Mouse (Mus musculus) lung, postnatal 0 days (tissue): ENCODE measurements around the gene Fry. TPM values are rescaled to one million over a fixed set of nuclear protein-coding genes. Genes with fewer than 3 reads are reported as not detected.

Experiments
- ATAC-seq: fragments of 200-750 bp; cut with Nextera tagmentation; 2 replicates; pipeline ENCODE4 v1.8.0; 2017; ENCODE audit warnings: moderate library complexity
- DNase-seq: peaks from one replicate; pipeline ENCODE4 v3.0.0-alpha.2; 2016; ENCODE audit warnings: low spot score
- H3K27ac ChIP-seq: fragments of 300-500 bp; sonication (generic); 2 replicates; pipeline ENCODE4 v1.5.1; 2014; ENCODE audit warnings: antibody characterized with exemption, mild to moderate bottlenecking, low read length, mixed read lengths
- H3K27me3 ChIP-seq: fragments of 300-500 bp; sonication (generic); replicated peaks from 2 replicates; pipeline ENCODE4 v1.6.1; 2014; ENCODE audit warnings: low read length, mixed read lengths; ENCODE audit not compliant: insufficient read depth
- H3K36me3 ChIP-seq: fragments of 300-500 bp; sonication (generic); 2 replicates; pipeline ENCODE4 v1.6.1; 2014; ENCODE audit warnings: low read length, mixed read lengths; ENCODE audit not compliant: insufficient read depth
- H3K4me1 ChIP-seq: fragments of 300-500 bp; sonication (generic); 2 replicates; pipeline ENCODE4 v1.6.1; 2014; ENCODE audit warnings: antibody characterized with exemption, low read depth, low read length, mixed read lengths; ENCODE audit not compliant: insufficient read depth
- H3K4me2 ChIP-seq: fragments of 300-500 bp; sonication (generic); replicated peaks from 2 replicates; pipeline ENCODE4 v1.6.1; 2014; ENCODE audit warnings: low read depth, mild to moderate bottlenecking, low read length, moderate library complexity, mixed read lengths
- H3K4me3 ChIP-seq: fragments of 300-500 bp; sonication (generic); 2 replicates; pipeline ENCODE4 v1.5.1; 2014; ENCODE audit warnings: low read depth, low read length
- H3K9ac ChIP-seq: fragments of 300-500 bp; sonication (generic); replicated peaks from 2 replicates; pipeline ENCODE4 v1.6.1; 2014; ENCODE audit warnings: low read depth, mild to moderate bottlenecking
- H3K9me3 ChIP-seq: fragments of 300-500 bp; sonication (generic); 2 replicates; pipeline ENCODE4 v1.6.1; 2016; ENCODE audit warnings: low read length, mixed read lengths
- CTCF ChIP-seq: IDR thresholded peaks from 2 replicates; pipeline ENCODE4 v1.5.1; 2016; ENCODE audit warnings: antibody characterized with exemption, mild to moderate bottlenecking
- EP300 ChIP-seq: IDR thresholded peaks from 2 replicates; pipeline ENCODE4 v1.6.1; 2016; ENCODE audit warnings: antibody characterized with exemption, mild to moderate bottlenecking, control low read depth
- WGBS: fragments of 180-500 bp; shearing (Covaris S2); extraction: QIAGEN DNeasy Blood & Tissue Kit; methylation state at CpG from one replicate; pipeline ENCODE4 v1.1.7; 2014; 5-methylcytosine and 5-hydroxymethylcytosine counted together
- polyA plus RNA-seq: library from polyadenylated mRNA; unstranded; fragments of >200 nt; fragmentation: Nextera tagmentation; extraction: Ambion mirVana; gene quantifications from 2 replicates; pipeline ENCODE4 v1.2.1, GENCODE M21; 2015

Gene Fry
- polyA plus RNA-seq, 1 experiment from 2014 or later, result 20.8 TPM

- no peak for DNase-seq
- TF ChIP-seq CTCF (peak; percentile 51), EP300 (no peak)
- WGBS, result 78% methylated on average over 6 of the region's 6 CpGs
- ATAC-seq, result no peak
- Histone ChIP-seq H3K36me3 (no peaks in the 10 kb centered on the region), H3K9ac (no peak overlapping the region), H3K4me1 (no peaks in the 10 kb centered on the region), H3K27ac (no peak overlapping the region), H3K4me2 (no peak overlapping the region), H3K9me3 (no peaks in the 10 kb centered on the region), H3K27me3 (no peaks in the 10 kb centered on the region), H3K4me3 (no peak overlapping the region)
These were observed 42.7 kb downstream of the Fry start for GRCm38 (mm10) chr5:150161193-150161592.

- H3K4me1 ChIP-seq, result no peaks in the 10 kb centered on the region
- no peaks in the 10 kb centered on the region for H3K9me3 ChIP-seq
- no peaks in the 10 kb centered on the region for H3K36me3 ChIP-seq
- H3K4me3 ChIP-seq, result no peak overlapping the region
- H3K4me2 ChIP-seq, result no peak overlapping the region
- no peak overlapping the region for H3K27ac ChIP-seq
- WGBS, result 64% methylated on average over 5 of the region's 5 CpGs
- DNase-seq (no peak), ATAC-seq (no peak)
- H3K9ac ChIP-seq, result no peak overlapping the region
- no peaks in the 10 kb centered on the region for H3K27me3 ChIP-seq
- TF ChIP-seq CTCF (no peak), EP300 (no peak)
These were observed 43.5 kb downstream of the Fry start for GRCm38 (mm10) chr5:150161898-150162297.

- DNase-seq, result no peak
These were observed 46.2 kb downstream of the Fry start for GRCm38 (mm10) chr5:150164671-150165070.

DNA sequence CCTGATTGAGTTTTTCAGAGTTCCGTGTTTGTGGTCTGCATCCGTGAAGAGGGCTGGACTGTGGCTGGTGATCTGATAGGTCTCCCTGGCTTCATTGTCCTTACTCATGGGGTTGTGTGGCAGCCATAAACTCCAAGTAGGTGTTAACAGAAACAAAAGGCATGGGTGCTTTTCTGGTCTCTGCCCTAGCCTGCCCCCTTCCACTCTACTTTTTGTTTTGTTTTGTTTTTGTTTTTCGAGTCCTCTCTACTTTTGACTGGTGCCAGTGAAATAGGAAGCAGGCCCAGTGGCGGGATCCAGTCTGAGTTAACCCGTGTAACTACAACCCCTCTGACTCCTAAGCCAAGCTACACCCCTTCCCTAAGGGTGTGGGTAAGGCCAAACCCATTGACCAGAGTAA is 48.4 kb downstream of the Fry start:
- Histone ChIP-seq H3K36me3 (no peaks in the 10 kb centered on the region), H3K4me1 (no peaks in the 10 kb centered on the region), H3K4me2 (no peak overlapping the region), H3K27me3 (no peaks in the 10 kb centered on the region), H3K27ac (no peak overlapping the region), H3K9me3 (no peaks in the 10 kb centered on the region), H3K4me3 (no peak overlapping the region), H3K9ac (no peak overlapping the region)
- WGBS, result 67% methylated on average over 5 of the region's 5 CpGs
- DNase-seq (no peak), ATAC-seq (no peak)
- TF ChIP-seq CTCF (no peak), EP300 (no peak)

More at GRCm38 (mm10) chr5:150164671-150165070, 46.2 kb downstream of the Fry start:
- ATAC-seq, result no peak
- Histone ChIP-seq H3K4me3 (no peak overlapping the region), H3K9me3 (no peaks in the 10 kb centered on the region), H3K36me3 (no peaks in the 10 kb centered on the region), H3K9ac (no peak overlapping the region), H3K27ac (no peak overlapping the region), H3K4me2 (no peak overlapping the region), H3K4me1 (no peaks in the 10 kb centered on the region), H3K27me3 (no peaks in the 10 kb centered on the region)
- TF ChIP-seq EP300 (no peak), CTCF (no peak)
- WGBS, result 88% methylated on average over 3 of the region's 3 CpGs

DNA sequence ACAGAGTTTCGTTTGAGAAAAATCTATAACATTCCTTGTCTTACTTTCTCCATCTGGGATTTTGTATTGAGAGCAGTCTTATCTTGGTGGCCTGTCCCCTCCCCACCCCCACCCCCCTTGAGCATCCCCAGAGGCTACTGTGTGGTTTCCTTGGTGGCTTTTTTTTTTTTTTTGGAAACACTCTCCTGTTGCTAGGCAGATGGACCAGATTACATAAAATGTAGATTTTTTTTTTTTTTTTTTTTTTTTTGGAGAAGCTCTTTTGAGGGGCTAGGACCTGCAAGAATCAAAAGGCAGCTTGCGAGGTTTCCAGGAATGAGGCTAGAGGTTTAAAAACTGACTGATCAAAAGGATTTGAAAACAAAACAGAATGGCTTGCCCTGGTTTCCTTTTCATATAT is 48.8 kb downstream of the Fry start:
- DNase-seq, result no peak
- no peaks in the 10 kb centered on the region for H3K4me1 ChIP-seq
- H3K9ac ChIP-seq, result no peak overlapping the region
- no peak overlapping the region for H3K4me2 ChIP-seq
- H3K9me3 ChIP-seq, result no peaks in the 10 kb centered on the region
- no peak for TF ChIP-seq EP300
- no peak for TF ChIP-seq CTCF
- no peak overlapping the region for H3K4me3 ChIP-seq
- ATAC-seq, result no peak
- 49% methylated on average over 2 of the region's 2 CpGs for WGBS
- H3K36me3 ChIP-seq, result no peaks in the 10 kb centered on the region
- H3K27me3 ChIP-seq, result no peaks in the 10 kb centered on the region
- no peak overlapping the region for H3K27ac ChIP-seq

GRCm38 (mm10) chr5:150168712-150169111 is 50.3 kb downstream of the Fry start:
- no peak overlapping the region for H3K27ac ChIP-seq
- H3K36me3 ChIP-seq, result no peaks in the 10 kb centered on the region
- peak; percentile 78 for DNase-seq
- H3K27me3 ChIP-seq, result no peaks in the 10 kb centered on the region
- H3K9ac ChIP-seq, result no peak overlapping the region
- no peaks in the 10 kb centered on the region for H3K4me1 ChIP-seq
- peak; percentile 81 for TF ChIP-seq CTCF
- no peak for TF ChIP-seq EP300
- 2% methylated on average over 9 of the region's 9 CpGs for WGBS
- peak; percentile 64 for ATAC-seq
- H3K9me3 ChIP-seq, result no peaks in the 10 kb centered on the region
- H3K4me3 ChIP-seq, result no peak overlapping the region
- no peak overlapping the region for H3K4me2 ChIP-seq

DNA sequence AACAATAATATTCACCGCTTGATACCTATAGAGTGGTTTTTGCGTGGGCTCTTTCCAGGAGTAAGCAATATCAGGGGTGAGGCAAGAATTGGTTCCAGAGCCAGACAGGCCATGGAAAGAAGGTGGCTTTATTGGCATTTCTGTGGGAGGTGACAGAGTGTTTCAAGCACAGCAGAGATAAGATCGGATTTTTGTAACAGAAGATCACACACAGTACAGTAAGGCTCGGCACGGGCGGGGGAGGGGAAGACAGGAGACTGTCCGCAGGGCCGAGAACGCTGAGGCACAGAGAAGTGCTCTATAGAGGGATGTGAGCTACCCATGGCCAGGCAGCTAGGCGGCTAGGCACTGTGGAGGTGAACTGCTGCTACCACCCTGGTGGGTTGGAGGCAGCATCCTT is 53.1 kb downstream of the Fry start:
- H3K4me3 ChIP-seq, result no peak overlapping the region
- DNase-seq (no peak), ATAC-seq (no peak)
- H3K27me3 ChIP-seq, result no peaks in the 10 kb centered on the region
- no peak overlapping the region for H3K27ac ChIP-seq
- WGBS, result 41% methylated on average over 10 of the region's 10 CpGs
- peaks cover 4% of the 10 kb centered on the region; the same call in 1 of the 2 replicates for H3K9me3 ChIP-seq
- H3K9ac ChIP-seq, result no peak overlapping the region
- no peak for TF ChIP-seq EP300
- no peak for TF ChIP-seq CTCF
- H3K4me2 ChIP-seq, result no peak overlapping the region
- no peaks in the 10 kb centered on the region for H3K4me1 ChIP-seq
- H3K36me3 ChIP-seq, result no peaks in the 10 kb centered on the region
